Mouse (Mus musculus) heart, embryonic 16.5 days (tissue): ENCODE measurements around the gene Naxe. TPM values are rescaled to one million over a fixed set of nuclear protein-coding genes. Genes with fewer than 3 reads are reported as not detected.

Experiments
- polyA plus RNA-seq: library from polyadenylated mRNA; unstranded; fragments of >200 nt; fragmentation: Nextera tagmentation; extraction: Ambion mirVana; gene quantifications from 2 replicates; pipeline ENCODE4 v1.2.1, GENCODE M21; 2015

Naxe gene
- polyA plus RNA-seq, 1 experiment from 2014 or later, result 155 TPM

Other genes starting within 250 kb of the Naxe start
- gene Pear1, start 234.2 kb downstream of the Naxe start, polyA plus RNA-seq, result 19.4 and 21.5 TPM in 2 replicates
- 3.3 and 8.9 TPM in 2 replicates for gene Sh2d2a, start 211.7 kb downstream of the Naxe start, polyA plus RNA-seq
- gene Prcc, start 172.9 kb downstream of the Naxe start, polyA plus RNA-seq, result 10.6 and 12.1 TPM in 2 replicates
- gene Hdgf, start 152.2 kb downstream of the Naxe start, polyA plus RNA-seq, result 74.3 and 134 TPM in 2 replicates
- gene Mrpl24, start 139.0 kb downstream of the Naxe start, polyA plus RNA-seq, result 66.1 and 68.4 TPM in 2 replicates
- gene Isg20l2, start 128.2 kb downstream of the Naxe start, polyA plus RNA-seq, result 29.2 and 29.4 TPM in 2 replicates
- 14.0 and 15.1 TPM in 2 replicates for gene Rrnad1, start 127.8 kb downstream of the Naxe start, polyA plus RNA-seq
- gene Crabp2, start 109.8 kb downstream of the Naxe start, polyA plus RNA-seq, result 7.8 and 10.1 TPM in 2 replicates
- 9.5 and 13.4 TPM in 2 replicates for gene Nes, start 87.4 kb downstream of the Naxe start, polyA plus RNA-seq
- 0.13 and 0.47 TPM in 2 replicates for gene Bcan, start 58.3 kb downstream of the Naxe start, polyA plus RNA-seq
- gene Hapln2, start 30.9 kb downstream of the Naxe start, polyA plus RNA-seq, result 0.18 TPM in 1 of 2 replicates, not detected in the other
- gene Gpatch4, start 15.4 kb downstream of the Naxe start, polyA plus RNA-seq, result 19.3 and 21.3 TPM in 2 replicates
- 0.12 and 0.18 TPM in 2 replicates for gene Ttc24, start 19.8 kb upstream of the Naxe start, polyA plus RNA-seq
- 23.6 and 27.8 TPM in 2 replicates for gene Iqgap3, start 23.5 kb upstream of the Naxe start, polyA plus RNA-seq
- gene Mef2d, start 83.9 kb upstream of the Naxe start, polyA plus RNA-seq, result 40.5 and 44.7 TPM in 2 replicates
- 0.09 and 0.21 TPM in 2 replicates for gene Rhbg, start 196.2 kb upstream of the Naxe start, polyA plus RNA-seq
- 0.19 TPM in 1 of 2 replicates, not detected in the other for gene Gm38392, start 228.7 kb upstream of the Naxe start, polyA plus RNA-seq
- 13.4 and 16.1 TPM in 2 replicates for gene Tsacc, start 238.5 kb upstream of the Naxe start, polyA plus RNA-seq
- gene Cct3, start 238.6 kb upstream of the Naxe start, polyA plus RNA-seq, result 383 and 394 TPM in 2 replicates